Mouse (Mus musculus): ENCODE data around the gene Zscan10.

GRCm38 (mm10) chr17:23550856-23551255 is 49.8 kb upstream of the Zscan10 start:
- TF ChIP-seq TAL1 (IDR thresholded peaks at IDR 0.05; ENCODE audit: low read length) (no peak), GATA1 (IDR thresholded peaks at IDR 0.05; ENCODE audit: low read length) (no peak)
